Mouse (Mus musculus) heart, embryonic 11.5 days (tissue): ENCODE data around the gene Gm9833. TPM values are rescaled to one million over a fixed set of nuclear protein-coding genes. Genes with fewer than 3 reads are reported as not detected.

Experiments
- ATAC-seq: fragments of 200-750 bp; cut with Nextera tagmentation; replicated peaks from 2 replicates; pipeline ENCODE4 v1.8.0; 2017; ENCODE audit warnings: moderate library complexity; ENCODE audit not compliant: insufficient number of reproducible peaks, low FRiP score, low TSS enrichment
- H3K27ac ChIP-seq: fragments of 300-500 bp; sonication (generic); 2 replicates; pipeline ENCODE4 v1.5.1; 2014; ENCODE audit warnings: mild to moderate bottlenecking, low read depth, low read length
- H3K27me3 ChIP-seq: fragments of 300-500 bp; sonication (generic); 2 replicates; pipeline ENCODE4 v1.6.1; 2014; ENCODE audit warnings: mild to moderate bottlenecking, low read length, mixed read lengths; ENCODE audit not compliant: control insufficient read depth, insufficient read depth
- H3K36me3 ChIP-seq: fragments of 300-500 bp; sonication (generic); 2 replicates; pipeline ENCODE4 v1.6.1; 2014; ENCODE audit warnings: mild to moderate bottlenecking, low read length, moderate library complexity, mixed read lengths; ENCODE audit not compliant: control insufficient read depth, insufficient read depth
- H3K4me1 ChIP-seq: fragments of 300-500 bp; sonication (generic); 2 replicates; pipeline ENCODE4 v1.6.1; 2014; ENCODE audit warnings: low read length; ENCODE audit not compliant: control insufficient read depth, insufficient read depth
- H3K4me2 ChIP-seq: fragments of 300-500 bp; sonication (generic); 2 replicates; pipeline ENCODE4 v1.6.1; 2014; ENCODE audit warnings: mild to moderate bottlenecking, moderate library complexity
- H3K4me3 ChIP-seq: fragments of 300-500 bp; sonication (generic); 2 replicates; pipeline ENCODE4 v1.5.1; 2014; ENCODE audit warnings: low read depth, low read length
- H3K9ac ChIP-seq: fragments of 300-500 bp; sonication (generic); 2 replicates; pipeline ENCODE4 v1.6.1; 2014; ENCODE audit warnings: mild to moderate bottlenecking, low read depth, low read length, moderate library complexity
- H3K9me3 ChIP-seq: fragments of 300-500 bp; sonication (generic); replicated peaks from 2 replicates; pipeline ENCODE4 v1.6.1; 2016; ENCODE audit warnings: low read length; ENCODE audit not compliant: control insufficient read depth
- WGBS: fragments of 180-500 bp; shearing (Covaris S2); extraction: QIAGEN DNeasy Blood & Tissue Kit; methylation state at CpG from one replicate; pipeline ENCODE4 v1.1.7; 2014; ENCODE audit not compliant: insufficient replicate concordance; 5-methylcytosine and 5-hydroxymethylcytosine counted together
- polyA plus RNA-seq: library from polyadenylated mRNA; unstranded; fragments of >200 nt; fragmentation: Nextera tagmentation; extraction: Ambion mirVana; gene quantifications from 2 replicates; pipeline ENCODE4 v1.2.1, GENCODE M21; 2014

The Gm9833 gene
- polyA plus RNA-seq, 1 experiment from 2014 or later, result 3.4 TPM

GRCm38 (mm10) chr3:10084102-10084501, 3.8 kb upstream of the Gm9833 start:
- no peak overlapping the region for H3K27ac ChIP-seq
- no peak overlapping the region for H3K4me2 ChIP-seq
- H3K36me3 ChIP-seq, result no peaks in the 10 kb centered on the region
- no peaks in the 10 kb centered on the region for H3K9me3 ChIP-seq
- WGBS, result 81% methylated on average over 3 of the region's 3 CpGs
- H3K4me3 ChIP-seq, result no peak overlapping the region
- H3K9ac ChIP-seq, result no peak overlapping the region
- H3K27me3 ChIP-seq, result peaks cover 3% of the 10 kb centered on the region; the same call in 1 of the 2 replicates
- no peak for ATAC-seq
- 0 out of 2 replicates have a peak, but pooled peaks cover 3% of the 10 kb centered on the region for H3K4me1 ChIP-seq

- Histone ChIP-seq H3K36me3 (no peaks in the 10 kb centered on the region), H3K4me1 (0 out of 2 replicates have a peak, but pooled peaks cover 3% of the 10 kb centered on the region), H3K9ac (no peak overlapping the region), H3K4me2 (no peak overlapping the region), H3K27me3 (peaks cover 3% of the 10 kb centered on the region; the same call in 1 of the 2 replicates), H3K27ac (no peak overlapping the region), H3K9me3 (no peaks in the 10 kb centered on the region), H3K4me3 (no peak overlapping the region)
- WGBS, result 66% methylated on average over 7 of the region's 7 CpGs
- no peak for ATAC-seq
These were observed 2.4 kb upstream of the Gm9833 start for GRCm38 (mm10) chr3:10085396-10086119.

GRCm38 (mm10) chr3:10087511-10087910, 399 bp upstream of the Gm9833 start:
- 0 out of 2 replicates have a peak, but pooled peaks cover 7% of the 10 kb centered on the region for H3K4me1 ChIP-seq
- 84% methylated on average over 8 of the region's 8 CpGs for WGBS
- peaks cover 3% of the 10 kb centered on the region; the same call in 1 of the 2 replicates for H3K27me3 ChIP-seq
- no peak for ATAC-seq
- H3K27ac ChIP-seq, result no peak overlapping the region
- peak overlapping the region; percentile 49; the same call in 1 of the 2 replicates for H3K4me2 ChIP-seq
- H3K36me3 ChIP-seq, result no peaks in the 10 kb centered on the region
- no peaks in the 10 kb centered on the region for H3K9me3 ChIP-seq
- no peak overlapping the region for H3K9ac ChIP-seq
- H3K4me3 ChIP-seq, result no peak overlapping the region

- no peak for ATAC-seq
- Histone ChIP-seq H3K27me3 (peaks cover 3% of the 10 kb centered on the region; the same call in 1 of the 2 replicates), H3K27ac (no peak overlapping the region), H3K4me1 (0 out of 2 replicates have a peak, but pooled peaks cover 4% of the 10 kb centered on the region), H3K4me3 (no peak overlapping the region), H3K36me3 (no peaks in the 10 kb centered on the region), H3K9ac (no peak overlapping the region), H3K9me3 (no peaks in the 10 kb centered on the region), H3K4me2 (no peak overlapping the region)
- 62% methylated on average over 6 of the region's 6 CpGs for WGBS
These were observed 3.8 kb downstream of the Gm9833 start for GRCm38 (mm10) chr3:10091616-10092140.

- H3K9me3 ChIP-seq, result no peaks in the 10 kb centered on the region
- no peak overlapping the region for H3K27ac ChIP-seq
- H3K4me2 ChIP-seq, result no peak overlapping the region
- peak; percentile 57; the same call in 1 of the 2 replicates for ATAC-seq
- WGBS, result 24% methylated on average over 7 of the region's 7 CpGs
- H3K9ac ChIP-seq, result no peak overlapping the region
- H3K36me3 ChIP-seq, result no peaks in the 10 kb centered on the region
- peaks cover 2% of the 10 kb centered on the region; the same call in 1 of the 2 replicates for H3K27me3 ChIP-seq
- H3K4me3 ChIP-seq, result no peak overlapping the region
- 0 out of 2 replicates have a peak, but pooled peaks cover 4% of the 10 kb centered on the region for H3K4me1 ChIP-seq
These were observed 4.6 kb downstream of the Gm9833 start for GRCm38 (mm10) chr3:10092499-10092898.

- H3K9me3 ChIP-seq, result no peaks in the 10 kb centered on the region
- H3K27me3 ChIP-seq, result no peaks in the 10 kb centered on the region; the same call in 1 of the 2 replicates
- H3K4me1 ChIP-seq, result 0 out of 2 replicates have a peak, but pooled peaks cover 4% of the 10 kb centered on the region
- H3K27ac ChIP-seq, result no peak overlapping the region
- H3K4me3 ChIP-seq, result no peak overlapping the region
- ATAC-seq, result no peak
- no peaks in the 10 kb centered on the region for H3K36me3 ChIP-seq
- H3K9ac ChIP-seq, result no peak overlapping the region
- WGBS, result 51% methylated on average over 6 of the region's 6 CpGs
- H3K4me2 ChIP-seq, result no peak overlapping the region
These were observed 5.0 kb downstream of the Gm9833 start for GRCm38 (mm10) chr3:10092914-10093313.

- no peaks in the 10 kb centered on the region for H3K9me3 ChIP-seq
- H3K4me3 ChIP-seq, result no peak overlapping the region
- no peak overlapping the region for H3K9ac ChIP-seq
- H3K27me3 ChIP-seq, result no peaks in the 10 kb centered on the region; the same call in 1 of the 2 replicates
- no peak overlapping the region for H3K27ac ChIP-seq
- no peaks in the 10 kb centered on the region for H3K36me3 ChIP-seq
- ATAC-seq, result no peak
- WGBS, result 82% methylated on average over 2 of the region's 2 CpGs
- H3K4me2 ChIP-seq, result no peak overlapping the region
- 0 out of 2 replicates have a peak, but pooled peaks cover 4% of the 10 kb centered on the region for H3K4me1 ChIP-seq
These were observed 7.2 kb downstream of the Gm9833 start for GRCm38 (mm10) chr3:10095076-10095622.

- 91% methylated on average over 5 of the region's 5 CpGs for WGBS
- Histone ChIP-seq H3K27ac (no peak overlapping the region), H3K9me3 (no peaks in the 10 kb centered on the region), H3K9ac (no peak overlapping the region), H3K27me3 (no peaks in the 10 kb centered on the region), H3K4me2 (no peak overlapping the region), H3K36me3 (no peaks in the 10 kb centered on the region), H3K4me3 (no peak overlapping the region), H3K4me1 (no peaks in the 10 kb centered on the region)
- no peak for ATAC-seq
These were observed 11.8 kb downstream of the Gm9833 start for GRCm38 (mm10) chr3:10099756-10100155.
